Mouse (Mus musculus) embryonic facial prominence, embryonic 10.5 days (tissue): ENCODE results near the gene Slc24a3. TPM values are rescaled to one million over a fixed set of nuclear protein-coding genes. Genes with fewer than 3 reads are reported as not detected.
A peak's percentile ranks its signal among the peaks of the same experiment; 100 is the strongest.

Experiments used
- DNase-seq: peaks from one replicate; pipeline ENCODE4 v3.0.0-alpha.2; 2017; ENCODE audit warnings: low spot score
- H3K27ac ChIP-seq: fragments of 300-500 bp; sonication (generic); replicated peaks from 2 replicates; pipeline ENCODE4 v1.5.1; 2016; ENCODE audit warnings: mild to moderate bottlenecking
- H3K27me3 ChIP-seq: fragments of 300-500 bp; sonication (generic); replicated peaks from 2 replicates; pipeline ENCODE4 v1.6.1; 2016; ENCODE audit warnings: low read depth, mild to moderate bottlenecking; ENCODE audit not compliant: poor library complexity, severe bottlenecking
- H3K36me3 ChIP-seq: fragments of 300-500 bp; sonication (generic); replicated peaks from 2 replicates; pipeline ENCODE4 v1.6.1; 2016; ENCODE audit warnings: mild to moderate bottlenecking, moderate library complexity
- H3K4me1 ChIP-seq: fragments of 300-500 bp; sonication (generic); 2 replicates; pipeline ENCODE4 v1.6.1; 2016
- H3K4me3 ChIP-seq: fragments of 300-500 bp; sonication (generic); 2 replicates; pipeline ENCODE4 v1.5.1; 2016; ENCODE audit warnings: mild to moderate bottlenecking, moderate library complexity
- H3K9me3 ChIP-seq: fragments of 300-500 bp; sonication (generic); 2 replicates; pipeline ENCODE4 v1.6.1; 2016; ENCODE audit warnings: mild to moderate bottlenecking
- WGBS: fragments of 180-500 bp; shearing (Covaris S2); methylation state at CpG from one replicate; pipeline ENCODE4 v1.1.7; 2016; 5-methylcytosine and 5-hydroxymethylcytosine counted together
- polyA plus RNA-seq: library from polyadenylated mRNA; unstranded; fragments of >200 nt; fragmentation: Nextera tagmentation; extraction: Ambion mirVana; gene quantifications from 2 replicates; pipeline ENCODE4 v1.2.1, GENCODE M21; 2016

Slc24a3 gene
- 0.67 and 0.75 TPM in 2 replicates for polyA plus RNA-seq

DNA sequence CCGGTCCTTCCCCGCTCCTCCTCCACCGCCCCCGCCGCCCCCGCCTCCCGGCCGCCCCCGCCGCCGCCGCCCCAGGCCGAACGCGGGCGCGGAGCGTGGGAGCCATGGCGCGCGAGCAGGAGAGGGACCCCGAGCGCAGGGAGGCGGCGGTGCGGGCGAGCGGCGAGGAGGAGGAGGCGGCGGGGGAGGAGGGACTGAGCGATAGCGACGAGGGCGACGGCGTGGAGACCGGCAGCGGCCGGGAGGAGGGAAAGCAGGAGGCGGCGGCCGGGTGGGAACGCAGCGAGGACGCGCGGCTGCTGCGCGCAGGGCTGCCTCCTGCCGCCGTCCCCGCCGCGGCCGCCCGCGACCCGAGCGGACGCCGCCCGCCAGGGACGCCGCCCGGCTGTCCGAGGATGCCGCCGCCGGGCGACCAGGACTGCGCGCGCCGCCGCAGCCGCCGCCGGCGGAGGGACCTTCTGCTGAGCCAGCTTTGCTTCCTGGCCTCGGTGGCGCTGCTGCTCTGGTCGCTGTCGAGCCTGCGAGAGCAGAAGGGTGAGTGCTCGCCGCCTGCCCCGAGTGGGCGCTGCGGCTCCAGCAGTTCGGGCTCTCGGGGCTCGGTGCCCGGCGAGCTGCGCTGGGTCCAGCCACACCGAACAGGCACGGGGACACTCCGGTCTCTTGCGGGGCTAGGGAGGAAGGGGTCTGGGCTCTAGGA is at the start of gene Slc24a3:
Gene Slc24a3 (plus strand): TSS at position 91 of the 697 bp plus-strand sequence.
- Histone ChIP-seq H3K27ac (peak within 1 kb of the TSS; percentile 93), H3K9me3 (no peaks in the 10 kb centered on the region), H3K4me3 (peak within 1 kb of the TSS; percentile 84), H3K27me3 (peaks cover 16% of the 10 kb centered on the region), H3K4me1 (peaks cover 18% of the 10 kb centered on the region), H3K36me3 (no peaks in the 10 kb centered on the region)
- under 1% methylated on average over 88 of the region's 100 CpGs for WGBS
- peak; percentile 89 for DNase-seq

DNA sequence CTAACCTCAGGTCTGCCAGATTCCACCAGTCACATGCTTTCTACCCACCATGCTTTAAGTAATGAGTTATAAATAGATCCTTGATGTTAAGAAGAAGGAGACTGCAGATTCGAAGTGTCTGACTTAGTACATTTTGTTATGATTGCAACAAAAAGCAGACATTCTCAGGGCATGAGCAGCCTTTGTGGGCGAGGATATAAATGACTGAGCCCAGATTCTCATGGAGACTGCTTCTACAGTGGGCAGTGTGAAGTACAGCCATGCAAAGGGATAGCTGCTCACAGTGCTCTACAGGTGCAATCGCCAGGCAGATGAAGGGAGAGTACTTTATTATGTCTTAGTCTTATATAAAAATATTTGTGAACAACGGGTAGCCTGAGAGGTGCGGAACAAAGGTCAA is 49.8 kb upstream of the Slc24a3 start:
- no peaks in the 10 kb centered on the region for H3K36me3 ChIP-seq
- H3K27me3 ChIP-seq: no peaks in the 10 kb centered on the region
- 88% methylated on average over 5 of the region's 5 CpGs for whole genome bisulfite sequencing
- DNase-seq: no peak
- H3K9me3 ChIP-seq: no peaks in the 10 kb centered on the region
- H3K4me3 ChIP-seq: no peak overlapping the region
- H3K27ac ChIP-seq: no peak overlapping the region
- H3K4me1 ChIP-seq: no peaks in the 10 kb centered on the region

DNA sequence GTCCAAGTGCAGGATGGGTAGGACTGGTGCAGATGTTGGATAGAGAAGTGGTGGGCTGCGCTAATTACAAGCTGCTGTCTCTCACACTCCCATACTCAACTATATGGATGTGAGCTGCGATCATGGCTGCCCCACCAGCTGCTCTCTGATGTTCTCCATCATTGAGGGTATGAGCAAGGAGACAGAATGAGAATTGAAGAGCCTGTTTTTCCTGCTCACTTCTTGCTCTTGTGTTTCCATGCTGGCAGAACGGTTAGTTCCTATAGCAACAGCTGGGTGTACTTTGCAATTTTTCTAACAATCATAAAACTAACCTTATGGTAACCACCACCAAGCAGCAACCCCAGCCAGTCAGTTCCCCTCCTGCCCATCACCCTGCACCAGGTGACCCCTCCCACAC is 39.8 kb upstream of the Slc24a3 start:
- 88% methylated on average over 3 of the region's 3 CpGs for WGBS
- DNase-seq: no peak

DNA sequence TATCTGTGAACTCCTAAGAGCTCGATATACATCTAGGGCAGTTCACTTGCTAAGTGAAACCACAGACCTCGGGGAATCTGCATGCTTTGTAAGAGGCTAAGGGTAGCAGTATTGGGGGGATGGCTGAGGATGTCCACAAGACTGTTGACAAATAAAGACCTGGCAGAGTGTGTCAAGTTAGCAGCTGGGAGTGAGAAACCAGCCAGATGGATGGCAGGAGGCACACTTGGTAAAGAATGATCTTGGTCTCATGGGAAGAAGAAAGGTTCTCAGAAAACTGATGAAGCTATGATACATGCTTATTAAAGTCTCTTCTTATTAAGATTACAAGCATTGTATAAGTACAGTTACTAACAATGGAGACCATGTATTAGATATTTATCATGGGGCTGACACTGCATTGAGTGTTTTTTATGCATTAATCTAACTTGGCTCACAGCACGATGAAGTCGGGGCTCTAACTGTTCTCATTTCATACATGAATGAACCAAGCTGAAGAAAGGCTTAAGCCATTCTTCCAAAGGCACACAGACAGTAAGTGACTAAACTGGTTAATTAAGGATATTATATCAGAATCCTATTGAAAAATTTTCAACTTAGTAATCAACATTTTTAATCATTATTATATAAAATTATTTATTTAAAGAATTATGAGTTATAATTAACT is 30.8 kb upstream of the Slc24a3 start:
- Histone ChIP-seq H3K36me3 (no peaks in the 10 kb centered on the region), H3K9me3 (no peaks in the 10 kb centered on the region), H3K4me3 (no peak overlapping the region), H3K27ac (no peak overlapping the region), H3K4me1 (no peaks in the 10 kb centered on the region), H3K27me3 (no peaks in the 10 kb centered on the region)
- 87% methylated on average over 4 of the region's 4 CpGs for WGBS
- no peak for DNase-seq

More for the DNA sequence above, 39.8 kb upstream of the Slc24a3 start:
- no peak overlapping the region for H3K27ac ChIP-seq
- no peaks in the 10 kb centered on the region for H3K36me3 ChIP-seq
- H3K9me3 ChIP-seq: no peaks in the 10 kb centered on the region
- H3K27me3 ChIP-seq: no peaks in the 10 kb centered on the region
- no peak overlapping the region for H3K4me3 ChIP-seq
- no peaks in the 10 kb centered on the region for H3K4me1 ChIP-seq

DNA sequence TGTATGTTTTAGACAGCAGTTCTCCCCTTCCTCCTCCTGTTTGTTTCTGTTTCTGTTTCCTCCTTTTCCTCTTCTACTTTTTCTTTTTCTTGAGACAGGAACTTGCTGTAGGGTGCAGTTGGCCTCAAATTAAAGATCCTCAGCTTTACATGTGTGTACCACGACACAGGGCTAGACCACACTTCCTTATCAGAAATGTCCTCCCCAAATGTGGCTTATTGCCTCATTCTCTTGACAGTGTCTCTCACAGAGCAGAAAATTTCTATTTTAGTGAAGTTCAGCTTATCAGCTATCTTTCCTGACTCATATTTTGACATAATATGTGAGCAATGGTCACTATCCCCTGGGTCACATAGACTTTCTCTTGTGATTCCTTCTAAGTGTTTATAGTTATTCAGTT is 17.1 kb upstream of the Slc24a3 start:
- Histone ChIP-seq H3K4me1 (no peaks in the 10 kb centered on the region), H3K4me3 (no peak overlapping the region)
- WGBS: 87% methylated on average over 1 of the region's 1 CpGs

DNA sequence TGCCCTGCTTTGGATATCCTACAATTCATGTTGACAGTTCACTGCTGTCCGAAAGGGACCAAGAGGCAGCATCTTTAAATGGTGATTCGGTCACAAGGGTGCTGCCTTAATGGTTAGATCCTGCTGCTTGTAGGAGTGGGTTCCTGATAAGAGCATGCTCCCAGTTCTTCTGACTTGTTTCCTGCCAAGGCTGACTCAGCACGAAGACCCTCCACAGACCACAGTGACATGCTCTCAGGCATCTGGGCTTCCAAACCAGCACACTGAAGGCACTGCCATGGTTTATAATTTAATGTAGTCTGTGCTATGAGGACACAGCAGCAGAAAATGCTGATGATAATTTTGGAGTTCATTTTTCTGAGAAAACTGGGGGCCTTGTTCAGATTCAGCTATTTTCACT is 16.7 kb upstream of the Slc24a3 start:
- no peak for DNase-seq
- H3K36me3 ChIP-seq: no peaks in the 10 kb centered on the region
- 85% methylated on average over 3 of the region's 3 CpGs for WGBS

More for the DNA sequence above, 17.1 kb upstream of the Slc24a3 start:
- Histone ChIP-seq H3K27ac (no peak overlapping the region), H3K9me3 (no peaks in the 10 kb centered on the region), H3K36me3 (no peaks in the 10 kb centered on the region), H3K27me3 (no peaks in the 10 kb centered on the region)
- DNase-seq: no peak

DNA sequence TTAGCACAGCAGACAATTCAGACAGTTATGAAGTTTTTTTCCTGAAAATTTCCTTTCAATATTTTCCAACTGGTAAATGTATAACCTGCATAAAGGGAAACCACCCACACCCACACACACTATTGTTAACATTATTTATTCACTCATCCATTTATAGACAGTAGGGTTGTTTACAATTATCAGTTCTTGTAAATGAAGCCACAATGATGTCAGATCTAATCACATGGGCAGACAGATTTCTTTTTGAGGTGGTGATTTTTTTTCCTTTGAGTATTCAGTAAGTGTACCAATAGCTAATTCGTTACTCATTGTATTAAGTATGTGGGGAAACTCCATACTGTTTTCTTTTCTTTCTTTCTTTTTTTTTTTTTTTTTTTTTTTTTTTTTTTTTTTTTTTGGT is 15.3 kb upstream of the Slc24a3 start:
- H3K27ac ChIP-seq: no peak overlapping the region
- H3K4me1 ChIP-seq: no peaks in the 10 kb centered on the region
- no peak for DNase-seq
- no peaks in the 10 kb centered on the region for H3K9me3 ChIP-seq
- H3K36me3 ChIP-seq: no peaks in the 10 kb centered on the region
- no peak overlapping the region for H3K4me3 ChIP-seq
- 94% methylated on average over 1 of the region's 1 CpGs for WGBS
- no peaks in the 10 kb centered on the region for H3K27me3 ChIP-seq

More for the DNA sequence above, 16.7 kb upstream of the Slc24a3 start:
- H3K27ac ChIP-seq: no peak overlapping the region
- H3K4me1 ChIP-seq: no peaks in the 10 kb centered on the region
- H3K4me3 ChIP-seq: no peak overlapping the region
- no peaks in the 10 kb centered on the region for H3K27me3 ChIP-seq
- H3K9me3 ChIP-seq: no peaks in the 10 kb centered on the region

DNA sequence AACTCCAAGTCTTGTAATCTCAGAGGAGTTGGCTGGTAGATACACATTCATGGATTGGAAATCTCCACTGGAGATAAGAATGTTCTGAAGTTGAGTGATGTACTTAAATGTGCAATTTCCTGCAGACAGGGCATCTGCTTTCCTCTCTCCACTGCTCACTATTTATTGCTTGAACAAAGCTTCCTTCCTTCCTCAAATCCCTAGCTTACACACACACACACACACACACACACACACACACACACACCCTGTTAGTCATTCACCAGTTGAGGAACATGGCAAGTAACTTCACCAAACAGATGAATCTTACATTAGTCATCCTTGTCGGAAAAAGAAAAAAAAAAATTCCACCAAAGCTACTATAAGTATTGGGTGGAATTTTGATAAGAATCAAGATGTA is 8.6 kb upstream of the Slc24a3 start:
- Histone ChIP-seq H3K4me3 (no peak overlapping the region), H3K27ac (no peak overlapping the region), H3K4me1 (no peaks in the 10 kb centered on the region), H3K36me3 (no peaks in the 10 kb centered on the region), H3K27me3 (no peaks in the 10 kb centered on the region), H3K9me3 (no peaks in the 10 kb centered on the region)
- WGBS: 95% methylated on average over 1 of the region's 1 CpGs
- DNase-seq: no peak

DNA sequence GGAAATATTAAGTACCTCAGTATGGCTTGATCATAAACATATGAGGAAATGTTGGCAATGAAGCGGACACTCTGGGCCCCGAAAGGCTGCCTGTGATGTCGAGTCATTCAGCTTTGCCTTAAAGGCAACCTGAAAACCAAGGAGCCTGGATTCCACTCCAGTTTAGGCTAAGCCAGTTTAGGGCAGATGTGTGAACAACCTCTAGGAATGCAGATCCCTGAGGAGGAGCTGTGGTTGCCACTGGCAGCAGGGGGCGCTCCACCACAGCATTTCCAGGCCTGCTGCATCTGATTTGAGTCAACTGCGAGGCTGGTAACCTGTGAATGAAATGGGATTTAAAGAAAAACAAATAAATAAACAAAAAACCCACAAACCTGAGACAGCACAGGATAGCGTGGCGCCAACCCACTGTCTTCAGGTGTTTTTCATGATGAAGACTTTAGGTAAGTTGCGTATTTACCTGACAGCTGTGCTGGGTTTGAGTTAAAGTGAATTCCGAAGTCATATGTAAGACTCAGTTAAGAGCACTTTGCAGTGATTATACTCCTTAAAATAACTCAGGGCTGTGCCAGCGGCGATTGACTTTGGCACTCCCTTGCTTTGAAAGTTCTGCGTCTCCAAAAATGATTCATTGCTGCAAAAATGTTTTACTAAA is 6.4 kb upstream of the Slc24a3 start:
- H3K36me3 ChIP-seq: no peaks in the 10 kb centered on the region
- no peaks in the 10 kb centered on the region; the same call in 1 of the 2 replicates for H3K27me3 ChIP-seq
- no peaks in the 10 kb centered on the region for H3K9me3 ChIP-seq
- H3K4me1 ChIP-seq: no peaks in the 10 kb centered on the region
- no peak overlapping the region for H3K4me3 ChIP-seq
- 27% methylated on average over 12 of the region's 12 CpGs for WGBS
- no peak overlapping the region for H3K27ac ChIP-seq
- peak; percentile 89 for DNase-seq

DNA sequence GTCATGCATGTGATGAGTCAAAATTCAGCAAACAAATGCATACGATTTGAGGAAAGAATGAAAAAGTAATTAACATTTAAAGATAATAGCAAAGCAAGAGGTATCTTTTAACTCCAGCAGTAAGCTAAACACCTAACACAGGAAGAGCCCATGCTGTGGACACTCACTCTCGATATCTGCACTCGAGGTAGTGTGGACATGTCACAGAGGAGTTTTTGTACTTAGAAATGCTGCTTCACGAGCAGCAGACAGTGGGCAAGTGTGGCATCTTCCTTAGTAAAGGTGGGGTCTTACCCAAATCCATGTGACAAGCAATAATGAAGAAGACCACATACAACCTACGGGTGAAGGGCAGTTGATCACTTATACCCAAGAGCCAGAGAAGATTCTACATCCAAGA is 3.5 kb upstream of the Slc24a3 start:
- Histone ChIP-seq H3K4me1 (peaks cover 18% of the 10 kb centered on the region), H3K36me3 (no peaks in the 10 kb centered on the region), H3K4me3 (no peak overlapping the region), H3K27ac (no peak overlapping the region), H3K27me3 (peaks cover 6% of the 10 kb centered on the region), H3K9me3 (no peaks in the 10 kb centered on the region)
- WGBS: 79% methylated on average over 5 of the region's 5 CpGs
- no peak for DNase-seq

DNA sequence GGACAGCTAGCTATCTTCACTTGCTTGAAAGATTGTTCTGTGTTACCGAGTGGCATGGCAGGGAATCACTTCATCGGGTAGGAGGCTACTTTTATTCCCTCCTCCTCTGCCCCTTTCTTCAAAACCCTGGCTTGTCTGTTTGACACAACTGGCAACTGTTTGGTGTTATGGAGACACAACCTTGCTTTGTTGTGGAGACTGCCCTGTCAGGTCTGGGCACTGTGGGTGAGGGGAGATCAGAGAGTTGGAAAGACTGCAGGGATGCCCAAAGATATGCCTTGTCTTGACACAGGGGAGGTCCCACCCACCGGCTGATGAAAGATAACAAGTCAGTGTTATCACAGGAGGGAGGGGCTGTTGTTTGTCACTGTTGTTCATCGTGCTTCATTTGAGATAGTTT is 3.0 kb upstream of the Slc24a3 start:
- WGBS: 46% methylated on average over 4 of the region's 4 CpGs
- Histone ChIP-seq H3K27me3 (peaks cover 10% of the 10 kb centered on the region), H3K4me3 (no peak overlapping the region)

DNA sequence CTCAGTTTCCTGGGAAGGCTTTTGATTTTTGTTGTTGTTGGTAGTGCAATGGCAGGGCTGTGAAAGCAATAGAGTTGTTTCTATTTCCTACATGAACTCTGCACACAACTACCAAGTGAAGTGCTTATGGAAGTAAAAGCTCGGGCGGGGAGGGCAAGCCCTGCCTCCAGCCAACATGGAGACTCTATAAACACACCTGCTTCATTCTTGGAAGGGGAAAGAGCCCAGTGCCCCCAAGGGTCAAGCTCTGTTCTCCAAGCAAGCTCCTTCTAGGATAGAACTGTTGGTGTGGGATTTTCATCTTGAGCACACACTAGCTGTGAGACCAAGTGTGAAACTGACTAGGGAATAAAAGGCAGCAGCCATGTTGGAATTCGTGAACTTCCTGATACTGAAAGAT is 2.5 kb upstream of the Slc24a3 start:
- no peaks in the 10 kb centered on the region for H3K36me3 ChIP-seq
- peaks cover 18% of the 10 kb centered on the region for H3K4me1 ChIP-seq
- H3K27ac ChIP-seq: no peak overlapping the region
- DNase-seq: no peak
- H3K9me3 ChIP-seq: no peaks in the 10 kb centered on the region
- peaks cover 16% of the 10 kb centered on the region for H3K27me3 ChIP-seq
- WGBS: 88% methylated on average over 3 of the region's 3 CpGs
- H3K4me3 ChIP-seq: no peak overlapping the region

More for the DNA sequence above, 3.0 kb upstream of the Slc24a3 start:
- peaks cover 18% of the 10 kb centered on the region for H3K4me1 ChIP-seq
- no peak for DNase-seq
- H3K9me3 ChIP-seq: no peaks in the 10 kb centered on the region
- no peaks in the 10 kb centered on the region for H3K36me3 ChIP-seq
- H3K27ac ChIP-seq: no peak overlapping the region

DNA sequence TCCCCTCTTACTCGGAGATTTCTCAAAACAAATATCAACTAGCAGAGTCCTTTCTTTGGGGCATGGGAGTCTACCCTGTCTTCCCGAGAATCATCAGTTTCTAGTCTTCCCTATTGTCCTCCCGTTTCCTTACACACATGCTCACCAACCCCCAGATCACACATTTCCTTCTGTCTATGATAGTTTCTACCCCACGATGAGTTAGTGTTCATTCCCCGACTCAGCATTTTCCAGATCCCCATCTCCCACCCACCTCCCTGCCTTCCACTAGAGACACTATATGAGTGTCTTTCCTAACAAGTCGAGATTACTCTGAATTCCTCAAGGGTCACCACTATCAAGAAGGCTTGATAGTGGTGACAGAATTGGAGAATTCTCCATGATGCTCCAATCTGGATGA is 1.7 kb upstream of the Slc24a3 start:
- DNase-seq: no peak
- Histone ChIP-seq H3K4me1 (peaks cover 18% of the 10 kb centered on the region), H3K4me3 (no peak overlapping the region), H3K9me3 (no peaks in the 10 kb centered on the region), H3K27me3 (peaks cover 16% of the 10 kb centered on the region), H3K27ac (no peak overlapping the region), H3K36me3 (no peaks in the 10 kb centered on the region)
- 87% methylated on average over 6 of the region's 6 CpGs for WGBS
